In the genomic region with DNA sequence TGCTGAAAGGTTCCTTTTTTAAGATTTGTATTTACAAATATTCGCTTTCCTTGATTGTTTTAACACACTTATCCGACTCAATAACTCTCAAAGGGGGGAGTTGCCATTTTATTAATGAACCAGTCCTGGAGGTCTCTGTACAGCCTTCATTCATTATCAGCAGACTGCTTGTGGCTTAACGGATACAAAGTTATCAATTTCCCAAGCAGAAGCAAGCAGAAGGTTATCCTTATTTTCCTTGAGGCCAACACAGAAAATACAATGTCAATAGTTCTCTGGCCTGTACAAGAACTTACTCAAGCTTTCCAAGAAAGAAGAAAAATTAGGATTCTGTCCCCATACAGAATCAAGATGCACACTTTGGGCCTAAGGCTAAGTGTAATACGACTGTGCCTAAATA, we compare ENCODE assay signal across 8 mouse cellular contexts. TPM values are rescaled to one million over a fixed set of nuclear protein-coding genes. Genes with fewer than 3 reads are reported as not detected.
DNase-seq lines count a peak whose midpoint lies in the region; ATAC-seq and TF ChIP-seq lines count a peak whose summit lies in the region.
"Not testable (repeated sequence)": the region's sequence is repeated elsewhere in the genome, so short reads cannot be mapped to it uniquely, and the experiment has no call there.

No protein-coding gene starts in this region.

- ATAC-seq in G1E (ENCODE audit: extremely low read depth, insufficient number of reproducible peaks, low FRiP score, poor library complexity, severe bottlenecking); embryonic facial prominence, embryonic 15.5 days (ENCODE audit: insufficient number of reproducible peaks, low FRiP score, low TSS enrichment, low read depth); hindbrain, embryonic 14.5 days (ENCODE audit: low FRiP score); kidney, postnatal 0 days (replicated peaks; ENCODE audit: low FRiP score, low read depth); liver, embryonic 14.5 days (ENCODE audit: insufficient read depth); midbrain, embryonic 11.5 days (ENCODE audit: low FRiP score): not testable (repeated sequence)

- TF ChIP-seq EP300 in heart, adult 2 months (IDR thresholded peaks at IDR 0.05; ENCODE audit: insufficient read depth, low read depth, low read length); liver, embryonic 14.5 days (IDR thresholded peaks at IDR 0.05; ENCODE audit: low read depth): not testable (repeated sequence)

- H3K36me3 ChIP-seq in G1E (replicated peaks) = peaks cover 32% of the 10 kb centered on the region
- not testable (repeated sequence) for H3K36me3 ChIP-seq in embryonic facial prominence, embryonic 15.5 days; heart, adult 2 months (ENCODE audit: control insufficient read depth, insufficient read depth, low read length); hindbrain, embryonic 14.5 days (replicated peaks; ENCODE audit: control insufficient read depth, insufficient read depth); liver, embryonic 14.5 days (replicated peaks; ENCODE audit: control insufficient read depth, insufficient read depth, low read depth); midbrain, embryonic 11.5 days (ENCODE audit: control insufficient read depth, insufficient read depth, low read length); spleen, adult 2 months (ENCODE audit: control insufficient read depth, insufficient read depth, low read length)
- H3K36me3 ChIP-seq in kidney, postnatal 0 days (ENCODE audit: insufficient read depth, low read length) = peaks cover 13% of the 10 kb centered on the region; the same call in 1 of the 2 replicates

- not testable (repeated sequence) for TF ChIP-seq POLR2A in heart, adult 2 months (IDR thresholded peaks at IDR 0.05; ENCODE audit: insufficient read depth, low read depth, low read length); spleen, adult 2 months (IDR thresholded peaks at IDR 0.05; ENCODE audit: low read depth, low read length)

- peaks cover 12% of the 10 kb centered on the region for H3K4me1 ChIP-seq in G1E (ENCODE audit: insufficient read depth, low read depth, low read length)
- H3K4me1 ChIP-seq in embryonic facial prominence, embryonic 15.5 days; heart, adult 2 months (ENCODE audit: control insufficient read depth, insufficient read depth, low read length); hindbrain, embryonic 14.5 days (replicated peaks; ENCODE audit: control insufficient read depth, insufficient read depth, low read length); kidney, postnatal 0 days (replicated peaks; ENCODE audit: insufficient read depth, low read length); liver, embryonic 14.5 days (replicated peaks; ENCODE audit: control insufficient read depth in 2 of 2, insufficient read depth in 2 of 2, low read length in 1 of 2); midbrain, embryonic 11.5 days (ENCODE audit: control insufficient read depth, insufficient read depth, low read length); spleen, adult 2 months (ENCODE audit: control insufficient read depth, insufficient read depth, insufficient read length): not testable (repeated sequence)

- H3K4me2 ChIP-seq in embryonic facial prominence, embryonic 15.5 days (replicated peaks) = peak overlapping the region; percentile 59
- peak overlapping the region; percentile 62 for H3K4me2 ChIP-seq in hindbrain, embryonic 14.5 days (replicated peaks)
- peak overlapping the region; percentile 77 for H3K4me2 ChIP-seq in kidney, postnatal 0 days (ENCODE audit: low read length)
- H3K4me2 ChIP-seq in liver, embryonic 14.5 days (ENCODE audit: low read depth) = peak overlapping the region; percentile 85
- peak overlapping the region; percentile 75 for H3K4me2 ChIP-seq in midbrain, embryonic 11.5 days

- intact Hi-C loops in heart, adult 2 months (cut with DNase I) = loop anchor here (1.0 to 5.0 kb wide), 3 partner anchors 37 to 126 kb away; no protein-coding TSS in a partner anchor

- H3K27me3 ChIP-seq in G1E (ENCODE audit: insufficient read depth, low read length); embryonic facial prominence, embryonic 15.5 days; heart, adult 2 months (ENCODE audit: control insufficient read depth, insufficient read depth, low read length); hindbrain, embryonic 14.5 days (ENCODE audit: control insufficient read depth, insufficient read depth, low read length); kidney, postnatal 0 days (ENCODE audit: insufficient read depth, low read length); liver, embryonic 14.5 days (ENCODE audit: control insufficient read depth, insufficient read depth, low read length); midbrain, embryonic 11.5 days (ENCODE audit: control insufficient read depth, insufficient read depth, low read length); spleen, adult 2 months (ENCODE audit: control insufficient read depth, insufficient read depth, low read length): not testable (repeated sequence)

- TF ChIP-seq CTCF in G1E (IDR thresholded peaks at IDR 0.05; ENCODE audit: low read depth, low read length); heart, adult 2 months (IDR thresholded peaks at IDR 0.05); kidney, postnatal 0 days (IDR thresholded peaks at IDR 0.05; ENCODE audit: low read depth); liver, embryonic 14.5 days (IDR thresholded peaks at IDR 0.05; ENCODE audit: low read depth); spleen, adult 2 months (IDR thresholded peaks at IDR 0.05; ENCODE audit: extremely low read depth, insufficient read depth, insufficient read length, insufficient replicate concordance): not testable (repeated sequence)

- not testable (repeated sequence) for H3K27ac ChIP-seq in embryonic facial prominence, embryonic 15.5 days (replicated peaks); hindbrain, embryonic 14.5 days; kidney, postnatal 0 days; midbrain, embryonic 11.5 days (ENCODE audit: low read depth, low read length); spleen, adult 2 months (ENCODE audit: insufficient read depth, low read length)
- peak overlapping the region; percentile 80 for H3K27ac ChIP-seq in heart, adult 2 months
- H3K27ac ChIP-seq in liver, embryonic 14.5 days = peak overlapping the region; percentile 44

- H3K79me2 ChIP-seq in heart, adult 2 months (replicated peaks; ENCODE audit: control insufficient read depth, insufficient read depth, low read length) = not testable (repeated sequence)

- H3K9me3 ChIP-seq in G1E (replicated peaks); embryonic facial prominence, embryonic 15.5 days (replicated peaks); hindbrain, embryonic 14.5 days (ENCODE audit: control insufficient read depth, low read length); kidney, postnatal 0 days (replicated peaks; ENCODE audit: low read length); liver, embryonic 14.5 days (ENCODE audit: control insufficient read depth, low read length); midbrain, embryonic 11.5 days (ENCODE audit: control insufficient read depth, low read length): not testable (repeated sequence)

- peak overlapping the region; percentile 73 for H3K9ac ChIP-seq in embryonic facial prominence, embryonic 15.5 days
- H3K9ac ChIP-seq in heart, adult 2 months (ENCODE audit: low read depth, low read length) = peak overlapping the region; percentile 91
- H3K9ac ChIP-seq in hindbrain, embryonic 14.5 days = peak overlapping the region; percentile 81
- H3K9ac ChIP-seq in kidney, postnatal 0 days (ENCODE audit: low read depth, low read length) = peak overlapping the region; percentile 87
- peak overlapping the region; percentile 91 for H3K9ac ChIP-seq in liver, embryonic 14.5 days (replicated peaks)
- H3K9ac ChIP-seq in midbrain, embryonic 11.5 days (ENCODE audit: low read length) = peak overlapping the region; percentile 74

- 23% methylated on average over 2 of the region's 4 CpGs for WGBS in embryonic facial prominence, embryonic 15.5 days
- 22% methylated on average over 2 of the region's 4 CpGs for WGBS in heart, adult 2 months
- WGBS in hindbrain, embryonic 14.5 days = 27% methylated on average over 2 of the region's 4 CpGs
- 27% methylated on average over 2 of the region's 4 CpGs for WGBS in kidney, postnatal 0 days
- WGBS in liver, embryonic 14.5 days (ENCODE audit: insufficient replicate concordance) = 6% methylated on average over 2 of the region's 4 CpGs
- WGBS in midbrain, embryonic 11.5 days = 37% methylated on average over 2 of the region's 4 CpGs
- WGBS in spleen, adult 2 months = 27% methylated on average over 2 of the region's 4 CpGs

- peak overlapping the region; percentile 88 for H3K4me3 ChIP-seq in G1E (ENCODE audit: low read depth, low read length)
- peak overlapping the region; percentile 85 for H3K4me3 ChIP-seq in embryonic facial prominence, embryonic 15.5 days (replicated peaks)
- H3K4me3 ChIP-seq in heart, adult 2 months = peak overlapping the region; percentile 91
- peak overlapping the region; percentile 68 for H3K4me3 ChIP-seq in hindbrain, embryonic 14.5 days (replicated peaks; ENCODE audit: low read length)
- peak overlapping the region; percentile 88 for H3K4me3 ChIP-seq in kidney, postnatal 0 days (replicated peaks; ENCODE audit: low read depth, low read length)
- peak overlapping the region; percentile 92 to 94 for H3K4me3 ChIP-seq in liver, embryonic 14.5 days (ENCODE audit: insufficient read depth in 1 of 2, low read depth in 2 of 2, low read length in 2 of 2)
- H3K4me3 ChIP-seq in midbrain, embryonic 11.5 days (ENCODE audit: low read depth, low read length) = peak overlapping the region; percentile 71
- peak overlapping the region; percentile 80 for H3K4me3 ChIP-seq in spleen, adult 2 months (ENCODE audit: extremely low read depth, insufficient read depth, insufficient read length)

- not testable (repeated sequence) for DNase-seq in G1E (ENCODE audit: low spot score); heart, adult 2 months; hindbrain, embryonic 14.5 days (ENCODE audit: low spot score); kidney, postnatal 0 days (ENCODE audit: low spot score); liver, embryonic 14.5 days (ENCODE audit: low read depth in 3 of 3, low spot score in 3 of 3); midbrain, embryonic 11.5 days (ENCODE audit: low spot score, missing footprints); spleen, adult 2 months (ENCODE audit: low read depth in 1 of 2, low spot score in 2 of 2)

RNA-seq across cellular contexts. Expression of a gene that starts 0.8 kb away (rescaled TPM):
- total RNA-seq in G1E (2014; fragmentation: Nextera tagmentation) = 62.8 and 105 TPM in 2 replicates
- 95.0 and 103 TPM in 2 replicates for total RNA-seq in G1E (2017)
- 88.4 and 131 TPM in 2 replicates for polyA plus RNA-seq in G1E (2012)
- polyA plus RNA-seq in embryonic facial prominence, embryonic 15.5 days (2015; fragmentation: Nextera tagmentation; extraction: Ambion mirVana) = 74.8 and 77.8 TPM in 2 replicates
- total RNA-seq in heart, adult 2 months (2021) = 10 to 100 TPM; 19.3 to 21.0 TPM
- 14.4 and 24.8 TPM in 2 replicates for polyA plus RNA-seq in heart, adult 2 months (2012; rRNA removed)
- 37.9 and 39.2 TPM in 2 replicates for polyA plus RNA-seq in hindbrain, embryonic 14.5 days (2014; fragmentation: Nextera tagmentation; extraction: Ambion mirVana)
- polyA plus RNA-seq in kidney, postnatal 0 days (2015; fragmentation: Nextera tagmentation; extraction: Ambion mirVana) = 73.4 and 81.7 TPM in 2 replicates
- polyA plus RNA-seq in liver, embryonic 14.5 days (2012; rRNA removed) = 13.8 and 17.5 TPM in 2 replicates
- polyA plus RNA-seq in liver, embryonic 14.5 days (2014; fragmentation: Nextera tagmentation; extraction: Ambion mirVana) = 23.7 and 26.7 TPM in 2 replicates
- polyA plus RNA-seq in midbrain, embryonic 11.5 days (2014; fragmentation: Nextera tagmentation; extraction: Ambion mirVana) = 46.2 and 49.2 TPM in 2 replicates
- 5.8 and 6.6 TPM in 2 replicates for polyA plus RNA-seq in spleen, adult 2 months (2012; rRNA removed)

RNA-seq across cellular contexts. Expression of a gene that starts 13.9 kb away (rescaled TPM):
- total RNA-seq in G1E (2014; fragmentation: Nextera tagmentation) (not detected in 2 replicates), G1E (2017) (0.06 and 0.16 TPM in 2 replicates)
- polyA plus RNA-seq in G1E (2012) = not detected in 2 replicates
- 4.7 and 4.9 TPM in 2 replicates for polyA plus RNA-seq in embryonic facial prominence, embryonic 15.5 days (2015; fragmentation: Nextera tagmentation; extraction: Ambion mirVana)
- 1 to 10 TPM; 3.3 to 4.1 TPM for total RNA-seq in heart, adult 2 months (2021)
- 5.3 and 7.0 TPM in 2 replicates for polyA plus RNA-seq in heart, adult 2 months (2012; rRNA removed)
- polyA plus RNA-seq in hindbrain, embryonic 14.5 days (2014; fragmentation: Nextera tagmentation; extraction: Ambion mirVana) = 3.4 and 3.9 TPM in 2 replicates
- 3.1 and 3.3 TPM in 2 replicates for polyA plus RNA-seq in kidney, postnatal 0 days (2015; fragmentation: Nextera tagmentation; extraction: Ambion mirVana)
- 0.21 and 0.24 TPM in 2 replicates for polyA plus RNA-seq in liver, embryonic 14.5 days (2012; rRNA removed)
- 0.09 and 0.30 TPM in 2 replicates for polyA plus RNA-seq in liver, embryonic 14.5 days (2014; fragmentation: Nextera tagmentation; extraction: Ambion mirVana)
- polyA plus RNA-seq in midbrain, embryonic 11.5 days (2014; fragmentation: Nextera tagmentation; extraction: Ambion mirVana) = 2.3 and 2.6 TPM in 2 replicates
- 0.32 and 0.36 TPM in 2 replicates for polyA plus RNA-seq in spleen, adult 2 months (2012; rRNA removed)
